Mouse (Mus musculus): ENCODE measurements around the gene Tmprss9. TPM values are rescaled to one million over a fixed set of nuclear protein-coding genes. Genes with fewer than 3 reads are reported as not detected.

Tmprss9 gene
- total RNA-seq, 2 experiments from 2014 or later, result 0.40 to 0.62 TPM

Small RNA genes lying within 50 kb of the gene (microRNA-seq; reads per million reads assigned to microRNA genes)
- gene Mir1982, result 4.2 to 4.8 reads per million in 2 experiments

Other genes with a start within 250 kb of the Tmprss9 start
- 100 to 1,000 TPM; 208 to 236 TPM for gene Csnk1g2, start 249.0 kb upstream of the Tmprss9 start, total RNA-seq (2021)
- gene Btbd2, start 214.8 kb upstream of the Tmprss9 start, total RNA-seq (2021), result 100 to 1,000 TPM; 103 to 107 TPM
- gene Mknk2, start 193.7 kb upstream of the Tmprss9 start, total RNA-seq (2021), result 10 to 100 TPM; 45.0 to 50.9 TPM
- 10 to 100 TPM; 13.0 to 13.6 TPM for gene Mob3a, start 169.9 kb upstream of the Tmprss9 start, total RNA-seq (2021)
- 10 to 100 TPM; 46.4 to 61.7 TPM for gene Izumo4, start 169.7 kb upstream of the Tmprss9 start, total RNA-seq (2021)
- gene Ap3d1, start 129.6 kb upstream of the Tmprss9 start, total RNA-seq (2021), result 100 to 1,000 TPM; 128 to 143 TPM
- 10 to 100 TPM; 39.9 to 60.6 TPM for gene Dot1l, start 116.6 kb upstream of the Tmprss9 start, total RNA-seq (2021)
- 10 to 100 TPM; 46.2 to 52.0 TPM for gene Sf3a2, start 73.7 kb upstream of the Tmprss9 start, total RNA-seq (2021)
- gene Plekhj1, start 73.2 kb upstream of the Tmprss9 start, total RNA-seq (2021), result 10 to 100 TPM; 63.6 to 71.6 TPM
- 1 to 10 TPM; 2.3 to 3.2 TPM for gene Amh, start 66.6 kb upstream of the Tmprss9 start, total RNA-seq (2021)
- gene Jsrp1, start 58.4 kb upstream of the Tmprss9 start, total RNA-seq (2021), result 1 to 10 TPM; 2.5 to 3.5 TPM
- 100 to 1,000 TPM; 491 to 550 TPM for gene Oaz1, start 45.2 kb upstream of the Tmprss9 start, total RNA-seq (2021)
- gene Lingo3, start 27.8 kb upstream of the Tmprss9 start, total RNA-seq (2021), result 10 to 100 TPM; 38.3 to 39.9 TPM
- gene Lsm7, start 16.6 kb upstream of the Tmprss9 start, total RNA-seq (2021), result 10 to 100 TPM; 41.5 to 43.8 TPM
- 10 to 100 TPM; 61.5 to 65.7 TPM for gene Sppl2b, start 16.6 kb upstream of the Tmprss9 start, total RNA-seq (2021)
- 100 to 1,000 TPM; 145 to 167 TPM for gene Timm13, start 29.1 kb downstream of the Tmprss9 start, total RNA-seq (2021)
- gene Lmnb2, start 46.4 kb downstream of the Tmprss9 start, total RNA-seq (2021), result 10 to 100 TPM; 17.5 to 19.6 TPM
- gene Gadd45b, start 58.2 kb downstream of the Tmprss9 start, total RNA-seq (2021), result 10 to 100 TPM; 15.0 to 16.7 TPM
- gene Gng7, start 143.1 kb downstream of the Tmprss9 start, total RNA-seq (2021), result 100 to 1,000 TPM; 180 to 184 TPM
- gene Diras1, start 153.8 kb downstream of the Tmprss9 start, total RNA-seq (2021), result 100 to 1,000 TPM in 1 of 2 experiments, 10 to 100 TPM in 1; 98.7 to 103 TPM
- 10 to 100 TPM; 67.5 to 74.9 TPM for gene Slc39a3, start 165.6 kb downstream of the Tmprss9 start, total RNA-seq (2021)
- 100 to 1,000 TPM; 171 to 178 TPM for gene Sgta, start 188.3 kb downstream of the Tmprss9 start, total RNA-seq (2021)
- 10 to 100 TPM; 51.3 to 54.6 TPM for gene Thop1, start 198.2 kb downstream of the Tmprss9 start, total RNA-seq (2021)
- gene Creb3l3, start 227.0 kb downstream of the Tmprss9 start, total RNA-seq (2021), result under 1 TPM; 0.81 to 0.94 TPM
- 100 to 1,000 TPM; 123 to 127 TPM for gene Map2k2, start 234.1 kb downstream of the Tmprss9 start, total RNA-seq (2021)